Mouse (Mus musculus) stomach, embryonic 15.5 days (tissue): ENCODE data around the gene Gjb2. TPM values are rescaled to one million over a fixed set of nuclear protein-coding genes. Genes with fewer than 3 reads are reported as not detected.

Experiments
- ATAC-seq: fragments of 200-750 bp; cut with Nextera tagmentation; 2 replicates; pipeline ENCODE4 v1.8.0; 2017; ENCODE audit warnings: low read depth, moderate number of reproducible peaks, moderate TSS enrichment; ENCODE audit not compliant: insufficient read depth, low FRiP score
- H3K27ac ChIP-seq: fragments of 300-500 bp; sonication (generic); 2 replicates; pipeline ENCODE4 v1.5.1; 2015; ENCODE audit warnings: mild to moderate bottlenecking, inconsistent platforms
- H3K27me3 ChIP-seq: fragments of 300-500 bp; sonication (generic); replicated peaks from 2 replicates; pipeline ENCODE4 v1.6.1; 2015; ENCODE audit warnings: inconsistent platforms
- H3K36me3 ChIP-seq: fragments of 300-500 bp; sonication (generic); 2 replicates; pipeline ENCODE4 v1.6.1; 2015; ENCODE audit warnings: inconsistent platforms
- H3K4me1 ChIP-seq: fragments of 300-500 bp; sonication (generic); 2 replicates; pipeline ENCODE4 v1.6.1; 2015; ENCODE audit warnings: inconsistent platforms
- H3K4me2 ChIP-seq: fragments of 300-500 bp; sonication (generic); 2 replicates; pipeline ENCODE4 v1.6.1; 2015; ENCODE audit warnings: mild to moderate bottlenecking, inconsistent platforms
- H3K4me3 ChIP-seq: fragments of 300-500 bp; sonication (generic); replicated peaks from 2 replicates; pipeline ENCODE4 v1.5.1; 2015; ENCODE audit warnings: inconsistent platforms
- H3K9ac ChIP-seq: fragments of 300-500 bp; sonication (generic); 2 replicates; pipeline ENCODE4 v1.6.1; 2015; ENCODE audit warnings: inconsistent platforms
- H3K9me3 ChIP-seq: fragments of 300-500 bp; sonication (generic); 2 replicates; pipeline ENCODE4 v1.6.1; 2016; ENCODE audit warnings: inconsistent platforms
- WGBS: fragments of 180-500 bp; shearing (Covaris S2); methylation state at CpG from one replicate; pipeline ENCODE4 v1.1.7; 2015; 5-methylcytosine and 5-hydroxymethylcytosine counted together
- polyA plus RNA-seq: library from polyadenylated mRNA; unstranded; fragments of >200 nt; fragmentation: Nextera tagmentation; extraction: Ambion mirVana; gene quantifications from 2 replicates; pipeline ENCODE4 v1.2.1, GENCODE M21; 2015

Gene Gjb2
- 13.3 and 19.9 TPM in 2 replicates for polyA plus RNA-seq

GRCm38 (mm10) chr14:57104106-57105023 is at the start of gene Gjb2:
Gene Gjb2 (minus strand): TSS chr14:57104702.
- Histone ChIP-seq H3K9ac (peak within 1 kb of the TSS; percentile 29; the same call in 1 of the 2 replicates), H3K27ac (no peak within 1 kb of the TSS), H3K9me3 (no peaks in the 10 kb centered on the region), H3K4me1 (peaks cover 11% of the 10 kb centered on the region), H3K4me3 (peak within 1 kb of the TSS; percentile 58), H3K27me3 (peaks cover 57% of the 10 kb centered on the region), H3K4me2 (peak within 1 kb of the TSS; percentile 100), H3K36me3 (no peaks in the 10 kb centered on the region)
- peak; percentile 69 for ATAC-seq
- WGBS: 1% methylated on average over 101 of the region's 101 CpGs

GRCm38 (mm10) chr14:57145741-57146140 is 41.2 kb upstream of the Gjb2 start:
- H3K4me3 ChIP-seq: no peak overlapping the region
- H3K4me2 ChIP-seq: no peak overlapping the region
- 22% methylated on average over 4 of the region's 4 CpGs for WGBS
- no peaks in the 10 kb centered on the region for H3K36me3 ChIP-seq
- no peaks in the 10 kb centered on the region for H3K4me1 ChIP-seq
- no peaks in the 10 kb centered on the region for H3K9me3 ChIP-seq
- H3K27me3 ChIP-seq: no peaks in the 10 kb centered on the region
- H3K9ac ChIP-seq: no peak overlapping the region
- peak; percentile 35; the same call in 1 of the 2 replicates for ATAC-seq
- no peak overlapping the region for H3K27ac ChIP-seq

GRCm38 (mm10) chr14:57135265-57135664 is 30.8 kb upstream of the Gjb2 start:
- ATAC-seq: no peak
- Histone ChIP-seq H3K4me3 (no peak overlapping the region), H3K27ac (no peak overlapping the region), H3K4me2 (no peak overlapping the region), H3K9me3 (no peaks in the 10 kb centered on the region), H3K4me1 (peaks cover 8% of the 10 kb centered on the region), H3K27me3 (peaks cover 12% of the 10 kb centered on the region), H3K36me3 (no peaks in the 10 kb centered on the region), H3K9ac (no peak overlapping the region)
- 75% methylated on average over 8 of the region's 8 CpGs for WGBS

- ATAC-seq: no peak
- Histone ChIP-seq H3K36me3 (no peaks in the 10 kb centered on the region), H3K4me2 (peak within 1 kb of the TSS; percentile 72), H3K4me1 (peaks cover 8% of the 10 kb centered on the region), H3K27ac (no peak within 1 kb of the TSS), H3K9me3 (no peaks in the 10 kb centered on the region), H3K27me3 (peaks cover 12% of the 10 kb centered on the region), H3K9ac (no peak within 1 kb of the TSS; the same call in 1 of the 2 replicates), H3K4me3 (peak within 1 kb of the TSS; percentile 39)
- 3% methylated on average over 32 of the region's 33 CpGs for WGBS
These were observed 28.7 kb upstream of the Gjb2 start, which contains the start of gene Gjb6 for GRCm38 (mm10) chr14:57133161-57133661. Gene Gjb6 (minus strand): TSS chr14:57133611.

GRCm38 (mm10) chr14:57127383-57127782 is 22.9 kb upstream of the Gjb2 start:
- ATAC-seq: 0 out of 2 replicates have a peak, but pooled peaks have one; percentile 47
- 46% methylated on average over 4 of the region's 4 CpGs for WGBS

GRCm38 (mm10) chr14:57122295-57122694 is 17.8 kb upstream of the Gjb2 start:
- Histone ChIP-seq H3K27ac (no peak overlapping the region), H3K4me3 (no peak overlapping the region), H3K4me1 (no peaks in the 10 kb centered on the region), H3K36me3 (no peaks in the 10 kb centered on the region), H3K9me3 (no peaks in the 10 kb centered on the region), H3K9ac (no peak overlapping the region), H3K27me3 (0 out of 2 replicates have a peak, but pooled peaks cover 8% of the 10 kb centered on the region), H3K4me2 (no peak overlapping the region)
- 90% methylated on average over 7 of the region's 7 CpGs for WGBS
- no peak for ATAC-seq

More at GRCm38 (mm10) chr14:57127383-57127782, 22.9 kb upstream of the Gjb2 start:
- Histone ChIP-seq H3K4me3 (no peak overlapping the region), H3K9ac (no peak overlapping the region), H3K9me3 (no peaks in the 10 kb centered on the region), H3K4me1 (no peaks in the 10 kb centered on the region), H3K36me3 (no peaks in the 10 kb centered on the region), H3K27ac (peak overlapping the region; percentile 21; the same call in 1 of the 2 replicates), H3K27me3 (peaks cover 1% of the 10 kb centered on the region; the same call in 1 of the 2 replicates), H3K4me2 (no peak overlapping the region)

- Histone ChIP-seq H3K9me3 (no peaks in the 10 kb centered on the region), H3K4me2 (no peak within 1 kb of the TSS), H3K36me3 (no peaks in the 10 kb centered on the region), H3K27ac (no peak within 1 kb of the TSS), H3K4me3 (no peak within 1 kb of the TSS), H3K27me3 (0 out of 2 replicates have a peak, but pooled peaks cover 12% of the 10 kb centered on the region), H3K9ac (no peak within 1 kb of the TSS), H3K4me1 (no peaks in the 10 kb centered on the region)
- 35% methylated on average over 13 of the region's 13 CpGs for WGBS
- no peak for ATAC-seq
These were observed 11.5 kb upstream of the Gjb2 start, which contains the start of gene Gm4491 for GRCm38 (mm10) chr14:57115823-57116544. Gene Gm4491 (minus strand): TSS chr14:57115883.

- H3K4me1 ChIP-seq: peaks cover 6% of the 10 kb centered on the region
- H3K36me3 ChIP-seq: no peaks in the 10 kb centered on the region
- no peaks in the 10 kb centered on the region for H3K9me3 ChIP-seq
- no peak for ATAC-seq
- H3K4me2 ChIP-seq: no peak overlapping the region
- no peak overlapping the region for H3K27ac ChIP-seq
- H3K27me3 ChIP-seq: peaks cover 39% of the 10 kb centered on the region
- no peak overlapping the region for H3K4me3 ChIP-seq
- no peak overlapping the region for H3K9ac ChIP-seq
- 8% methylated on average over 4 of the region's 4 CpGs for WGBS
These were observed 4.7 kb upstream of the Gjb2 start for GRCm38 (mm10) chr14:57109194-57109593.

GRCm38 (mm10) chr14:57107916-57108315 is 3.4 kb upstream of the Gjb2 start:
- no peak overlapping the region for H3K9ac ChIP-seq
- no peak overlapping the region for H3K27ac ChIP-seq
- no peak for ATAC-seq
- H3K4me2 ChIP-seq: no peak overlapping the region
- H3K27me3 ChIP-seq: peaks cover 50% of the 10 kb centered on the region
- peaks cover 9% of the 10 kb centered on the region for H3K4me1 ChIP-seq
- H3K4me3 ChIP-seq: no peak overlapping the region
- WGBS: 55% methylated on average over 5 of the region's 5 CpGs
- no peaks in the 10 kb centered on the region for H3K36me3 ChIP-seq
- H3K9me3 ChIP-seq: no peaks in the 10 kb centered on the region

GRCm38 (mm10) chr14:57107091-57107490 is 2.6 kb upstream of the Gjb2 start:
- H3K27ac ChIP-seq: no peak overlapping the region
- H3K9me3 ChIP-seq: no peaks in the 10 kb centered on the region
- H3K36me3 ChIP-seq: no peaks in the 10 kb centered on the region
- H3K4me2 ChIP-seq: no peak overlapping the region
- no peak overlapping the region for H3K9ac ChIP-seq
- 61% methylated on average over 8 of the region's 8 CpGs for WGBS
- H3K27me3 ChIP-seq: peaks cover 50% of the 10 kb centered on the region
- no peak for ATAC-seq
- H3K4me3 ChIP-seq: no peak overlapping the region
- peaks cover 9% of the 10 kb centered on the region for H3K4me1 ChIP-seq

- Histone ChIP-seq H3K4me3 (no peak overlapping the region), H3K4me1 (peaks cover 11% of the 10 kb centered on the region), H3K4me2 (no peak overlapping the region), H3K27ac (no peak overlapping the region), H3K27me3 (peaks cover 50% of the 10 kb centered on the region), H3K9ac (no peak overlapping the region), H3K36me3 (no peaks in the 10 kb centered on the region), H3K9me3 (no peaks in the 10 kb centered on the region)
- no peak for ATAC-seq
- WGBS: 54% methylated on average over 11 of the region's 11 CpGs
These were observed 1.2 kb upstream of the Gjb2 start for GRCm38 (mm10) chr14:57105721-57106120.
